Mouse (Mus musculus): Measurements from ENCODE around the gene Rag2. TPM values are rescaled to one million over a fixed set of nuclear protein-coding genes. Genes with fewer than 3 reads are reported as not detected.

Rag2 gene
- total RNA-seq, 2 experiments from 2014 or later: not detected

DNA sequence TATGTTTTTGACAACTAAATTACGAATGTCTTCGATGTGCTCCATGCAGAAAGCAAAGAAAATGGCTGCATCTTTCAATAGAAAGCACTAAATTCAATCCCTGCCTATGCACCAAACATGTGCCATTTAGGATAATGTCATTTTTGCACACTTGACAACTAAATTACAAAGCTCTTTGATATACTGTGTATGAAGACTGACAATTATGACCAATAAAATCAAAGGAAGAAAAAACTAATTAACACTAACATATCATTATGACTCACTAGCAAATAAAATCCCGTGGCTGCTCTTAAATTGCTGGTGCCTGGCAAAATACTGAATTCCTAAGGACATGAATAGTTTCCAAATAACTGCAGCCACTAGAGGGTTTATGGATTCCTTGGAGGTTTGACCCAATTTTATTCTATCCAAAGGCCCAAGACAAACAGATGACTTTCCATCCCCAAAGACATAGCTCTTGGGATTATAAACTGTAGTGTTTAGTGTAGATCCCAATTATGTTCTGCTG, 15.4 kb downstream of the Rag2 start:
- no peak overlapping the region for H3K27ac ChIP-seq
- TF ChIP-seq CTCF (conservative IDR thresholded peaks at IDR 0.05): peak; percentile 35

DNA sequence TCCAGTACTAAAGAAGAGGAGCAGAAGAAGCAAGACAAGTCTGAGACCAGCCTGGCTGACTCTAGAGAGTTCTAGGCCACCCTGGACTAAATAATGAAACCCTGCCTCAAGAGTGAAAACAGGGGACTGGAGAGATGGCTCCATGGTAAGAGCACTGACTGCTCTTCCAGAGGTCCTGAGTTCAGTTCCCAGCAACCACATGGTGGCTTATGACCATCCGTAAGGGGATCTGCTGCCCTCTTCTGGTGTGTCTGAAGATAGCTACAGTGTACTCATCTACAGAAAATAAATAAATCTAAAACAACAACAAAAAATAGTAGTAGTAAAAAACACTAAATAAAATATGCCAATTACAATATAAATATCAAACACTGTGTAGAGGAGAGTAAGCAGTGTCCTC, 21.3 kb downstream of the Rag2 start:
- peak; percentile 45 for TF ChIP-seq CTCF (conservative IDR thresholded peaks at IDR 0.05)
- no peak for DNase-seq (ENCODE audit: low spot score in 2 of 2)
- H3K27ac ChIP-seq: no peak overlapping the region
- H3K4me3 ChIP-seq: no peak overlapping the region

More for the DNA sequence above, 15.4 kb downstream of the Rag2 start:
- no peak overlapping the region for H3K4me3 ChIP-seq
- no peak for DNase-seq (ENCODE audit: low spot score in 2 of 2)

DNA sequence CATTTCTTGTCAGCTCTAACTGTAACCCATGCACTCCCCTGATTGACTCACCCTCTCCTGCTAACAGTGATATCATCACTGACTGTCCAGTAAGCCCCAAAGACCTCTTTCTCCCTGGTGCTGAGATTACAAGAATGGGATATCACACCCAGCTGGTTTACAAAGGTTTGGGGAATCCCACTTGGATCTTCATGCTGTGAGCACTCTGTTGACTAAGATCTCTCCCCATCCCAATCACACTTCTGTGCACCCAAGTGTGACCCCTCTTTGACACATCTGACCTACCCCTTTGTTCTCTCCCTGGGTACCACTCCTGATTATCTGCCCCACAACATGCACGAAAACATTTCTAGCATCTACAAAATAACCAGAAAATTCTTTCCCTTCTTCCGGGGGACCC, 23.8 kb downstream of the Rag2 start:
- no peak for DNase-seq (ENCODE audit: low spot score in 2 of 2)
- TF ChIP-seq CTCF (conservative IDR thresholded peaks at IDR 0.05): no peak
- no peak overlapping the region for H3K27ac ChIP-seq
- H3K4me3 ChIP-seq: no peak overlapping the region

DNA sequence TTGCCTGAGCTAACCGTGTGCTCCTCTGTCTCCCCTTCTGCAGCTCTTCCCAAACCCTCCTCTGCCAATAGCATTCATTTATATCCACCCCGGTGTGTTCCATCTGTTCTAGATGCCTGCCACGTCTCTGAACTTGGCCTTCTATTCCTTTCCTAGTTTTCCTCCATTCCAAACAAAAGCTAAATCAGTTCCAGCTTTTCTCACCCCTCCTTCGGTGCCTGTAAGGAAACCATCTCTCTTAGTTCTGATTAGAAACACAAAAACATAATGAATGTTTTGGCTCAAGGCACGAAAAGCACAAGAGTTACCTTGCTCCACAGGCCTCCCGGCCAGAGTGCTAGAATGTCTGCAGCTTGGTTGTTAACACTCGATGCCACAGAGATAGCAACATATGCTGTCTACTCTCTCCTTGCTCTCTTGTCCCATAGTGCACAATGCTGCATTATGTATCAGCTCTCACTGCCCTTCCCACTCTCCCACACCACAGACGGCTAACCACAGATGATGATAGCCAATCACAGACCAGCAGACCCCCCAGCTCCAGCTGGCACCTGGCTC, 24.7 kb downstream of the Rag2 start, which contains the start of the genes Rag1 and B230118H07Rik:
Gene Rag1, minus strand, starts transcription at position 388 of the 558 bp plus-strand sequence.
Gene B230118H07Rik, minus strand, starts transcription at position 419 of the 558 bp plus-strand sequence.
- DNase-seq (ENCODE audit: low spot score in 2 of 2): no peak
- no peak within 1 kb of the TSS for H3K27ac ChIP-seq
- no peak within 1 kb of the TSS for H3K4me3 ChIP-seq
- TF ChIP-seq CTCF (conservative IDR thresholded peaks at IDR 0.05): no peak

DNA sequence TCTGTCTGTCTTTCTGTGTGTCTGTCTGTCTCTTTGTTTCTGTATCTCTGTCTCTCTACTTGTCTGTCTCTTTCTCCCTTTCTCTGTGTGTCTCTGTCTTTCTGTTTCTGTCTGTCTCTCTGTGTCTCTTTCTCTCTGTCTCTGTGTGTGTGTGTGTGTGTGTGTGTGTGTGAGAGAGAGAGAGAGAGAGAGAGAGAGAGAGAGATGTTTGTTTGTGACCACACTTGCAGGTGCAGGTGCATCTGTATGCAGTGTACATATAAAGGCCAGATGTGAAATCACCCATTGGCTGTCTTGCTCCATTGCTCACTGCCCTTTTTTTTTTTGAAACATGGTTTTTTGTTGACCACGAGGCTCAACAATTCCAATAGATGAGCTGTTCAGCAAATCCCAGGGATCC, 25.9 kb downstream of the Rag2 start:
- TF ChIP-seq CTCF (conservative IDR thresholded peaks at IDR 0.05): no peak
- DNase-seq (ENCODE audit: low spot score in 2 of 2): no peak
- Histone ChIP-seq H3K27ac (no peak overlapping the region), H3K4me3 (no peak overlapping the region)

DNA sequence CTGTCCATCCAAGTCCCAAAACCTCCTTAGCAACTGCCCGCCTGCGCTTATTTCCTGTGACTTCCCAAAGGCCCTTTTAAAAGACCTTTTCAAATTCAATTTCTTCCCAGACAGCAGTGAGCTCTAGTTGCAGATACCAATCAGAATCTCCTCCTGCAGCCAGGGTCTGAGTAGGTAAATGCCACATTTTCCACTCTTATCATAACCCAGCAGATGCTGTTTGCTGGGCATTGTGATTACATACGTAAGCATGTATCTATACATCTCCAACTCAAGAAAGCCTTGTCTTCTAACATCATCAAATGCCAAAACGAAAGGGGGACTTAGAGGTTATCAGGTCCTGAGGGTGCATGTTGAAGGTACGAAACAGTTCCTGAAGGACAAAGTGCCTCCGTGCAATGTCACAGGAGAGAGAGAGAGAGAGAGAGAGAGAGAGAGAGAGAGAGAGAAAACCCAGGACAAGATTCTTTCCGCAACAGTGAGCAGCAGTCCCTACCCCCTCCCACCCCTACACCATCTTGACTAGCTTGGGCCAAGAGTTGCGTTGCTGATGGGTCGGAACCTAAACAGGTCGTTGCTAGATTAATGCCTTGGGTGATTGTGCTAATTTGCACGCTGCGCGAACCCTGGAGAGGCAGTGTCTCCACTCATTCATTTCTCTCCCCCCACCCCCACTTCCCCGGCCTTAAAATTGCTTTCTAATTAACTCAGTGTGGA, 27.8 kb downstream of the Rag2 start:
- peak overlapping the region; percentile 72; the same call in 1 of the 2 replicates for H3K27ac ChIP-seq
- H3K4me3 ChIP-seq: peak overlapping the region; percentile 57
- TF ChIP-seq CTCF (conservative IDR thresholded peaks at IDR 0.05): no peak
- DNase-seq (ENCODE audit: low spot score in 2 of 2): no peak

DNA sequence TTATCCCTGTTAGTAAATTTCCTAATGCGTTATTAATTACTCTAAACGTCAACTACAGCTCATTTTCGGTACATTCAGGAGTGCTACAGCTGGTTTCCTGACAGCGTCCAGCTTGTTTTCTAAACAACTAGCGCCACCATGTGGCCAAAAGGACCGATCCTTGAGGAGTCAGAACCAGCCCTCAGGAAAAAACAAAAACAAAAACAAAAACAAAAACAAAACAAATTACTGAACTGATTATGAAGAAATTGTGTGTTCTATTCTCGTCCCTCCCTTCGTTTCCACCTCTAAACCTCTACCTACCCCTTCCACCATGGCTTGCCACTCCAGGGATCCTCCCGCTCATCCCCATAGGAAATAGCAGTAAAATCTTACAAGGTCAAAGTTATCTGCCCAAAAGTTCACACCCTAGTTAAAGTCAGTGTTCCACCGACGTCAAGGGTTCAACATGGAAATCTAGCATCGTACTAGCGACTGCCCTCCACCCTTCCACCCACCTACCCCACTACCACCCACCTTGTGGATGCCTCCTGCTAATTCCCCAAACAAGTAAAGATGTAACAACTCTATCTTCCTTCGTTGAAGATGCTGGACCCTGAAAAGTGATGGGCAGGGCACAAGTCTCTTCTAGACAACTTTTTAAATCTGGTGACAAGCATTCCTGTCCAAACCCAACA, 28.5 kb downstream of the Rag2 start:
- TF ChIP-seq CTCF (conservative IDR thresholded peaks at IDR 0.05): peak; percentile 86
- Histone ChIP-seq H3K4me3 (peak overlapping the region; percentile 57), H3K27ac (peak overlapping the region; percentile 72; the same call in 1 of the 2 replicates)
- DNase-seq (ENCODE audit: low spot score in 2 of 2): peak; percentile 73 to 81

DNA sequence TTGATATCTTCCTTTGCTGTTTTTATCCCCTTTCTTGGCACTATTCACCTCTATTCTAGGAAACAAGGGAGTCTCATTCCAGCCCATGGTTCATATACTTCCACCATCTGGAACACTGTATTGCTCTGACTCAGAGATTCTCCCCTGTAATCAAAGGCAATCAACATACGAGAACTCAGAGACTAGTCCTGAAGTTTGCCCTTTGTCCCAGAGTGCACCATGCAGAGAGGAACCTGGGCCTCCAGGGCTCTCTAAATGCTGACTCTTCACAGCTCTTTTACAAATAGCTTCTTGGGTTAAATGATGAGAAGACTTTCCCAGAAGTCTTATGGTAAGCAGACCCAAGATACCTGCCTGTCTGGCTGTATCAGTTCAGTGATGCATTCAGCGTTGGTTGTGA, 36.0 kb downstream of the Rag2 start:
- Histone ChIP-seq H3K4me3 (no peak overlapping the region), H3K27ac (no peak overlapping the region)
- no peak for DNase-seq (ENCODE audit: low spot score in 2 of 2)
- TF ChIP-seq CTCF (conservative IDR thresholded peaks at IDR 0.05): no peak

DNA sequence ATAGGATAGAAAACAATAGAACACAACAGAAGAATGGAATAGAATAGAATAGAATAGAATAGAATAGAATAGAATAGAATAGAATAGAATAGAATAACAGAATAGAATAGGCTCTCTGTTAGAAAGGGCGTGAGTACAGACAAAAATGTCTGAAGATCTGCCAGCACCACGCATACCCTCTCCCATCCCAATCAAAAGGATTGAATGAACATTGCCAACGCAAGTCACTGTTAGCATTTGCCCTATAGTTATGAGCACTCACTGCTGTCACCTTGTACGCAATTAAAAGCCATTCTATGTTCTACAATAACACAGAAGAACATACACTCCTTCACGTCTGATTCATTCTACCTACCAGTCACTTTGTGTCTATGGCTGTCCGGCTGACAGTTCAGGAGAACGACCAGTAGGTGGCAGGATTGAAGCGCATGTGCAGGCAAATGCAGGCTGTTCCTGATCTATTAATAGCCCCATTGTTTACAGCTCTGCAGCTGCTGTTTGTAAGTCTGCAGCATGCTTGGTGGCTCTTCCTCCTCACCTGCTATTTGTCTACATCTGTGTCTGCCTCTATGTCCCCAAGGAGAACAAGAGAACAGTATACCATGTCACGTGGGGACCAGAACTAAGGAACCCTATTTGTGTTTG, 40.7 kb downstream of the Rag2 start:
- H3K27ac ChIP-seq: peak overlapping the region; percentile 75
- peak; percentile 79 to 81 for DNase-seq (ENCODE audit: low spot score in 2 of 2)
- no peak overlapping the region for H3K4me3 ChIP-seq
- TF ChIP-seq CTCF (conservative IDR thresholded peaks at IDR 0.05): peak; percentile 97

DNA sequence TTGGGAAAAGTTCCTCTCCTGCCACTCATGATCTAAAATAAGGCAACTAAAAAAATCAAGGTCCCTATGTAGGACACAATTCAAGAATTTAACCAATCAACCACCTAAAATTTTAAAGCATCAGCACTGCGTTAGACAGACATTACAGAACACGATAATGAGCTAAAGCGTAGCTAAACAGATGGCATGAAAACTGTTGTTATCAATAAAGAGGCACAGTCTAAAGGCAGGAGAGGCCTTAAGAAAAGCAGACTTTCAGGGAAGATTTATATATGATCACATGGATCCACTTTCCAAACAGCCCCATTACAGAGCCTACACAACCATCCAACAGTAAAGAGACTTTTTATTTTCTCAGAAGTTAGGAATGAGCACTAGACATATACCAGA, 41.2 kb downstream of the Rag2 start:
- no peak for TF ChIP-seq CTCF (conservative IDR thresholded peaks at IDR 0.05)
- peak overlapping the region; percentile 75 for H3K27ac ChIP-seq

DNA sequence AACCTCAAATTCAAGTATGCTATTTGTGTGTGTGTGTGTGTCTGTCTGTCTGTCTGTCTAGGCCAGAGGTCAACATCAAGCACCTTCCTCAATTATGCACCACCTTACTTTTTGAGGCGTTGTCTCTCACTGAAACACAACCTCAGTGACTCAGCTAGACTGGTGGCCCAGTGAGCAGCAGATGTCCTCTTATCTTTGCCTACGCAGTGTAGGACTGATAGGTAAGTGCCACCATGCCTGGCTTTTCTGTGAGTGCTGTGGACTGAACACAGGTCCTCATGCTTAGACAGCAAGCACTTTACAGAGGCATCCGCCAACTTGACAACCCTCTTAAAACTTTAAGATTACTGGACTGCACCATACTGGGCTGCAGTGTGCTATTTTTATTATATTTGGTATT, 44.2 kb downstream of the Rag2 start:
- Histone ChIP-seq H3K27ac (no peak overlapping the region), H3K4me3 (no peak overlapping the region)
- TF ChIP-seq CTCF (conservative IDR thresholded peaks at IDR 0.05): no peak
- no peak for DNase-seq (ENCODE audit: low spot score in 2 of 2)

More for the DNA sequence above, 41.2 kb downstream of the Rag2 start:
- no peak for DNase-seq (ENCODE audit: low spot score in 2 of 2)
- H3K4me3 ChIP-seq: no peak overlapping the region

DNA sequence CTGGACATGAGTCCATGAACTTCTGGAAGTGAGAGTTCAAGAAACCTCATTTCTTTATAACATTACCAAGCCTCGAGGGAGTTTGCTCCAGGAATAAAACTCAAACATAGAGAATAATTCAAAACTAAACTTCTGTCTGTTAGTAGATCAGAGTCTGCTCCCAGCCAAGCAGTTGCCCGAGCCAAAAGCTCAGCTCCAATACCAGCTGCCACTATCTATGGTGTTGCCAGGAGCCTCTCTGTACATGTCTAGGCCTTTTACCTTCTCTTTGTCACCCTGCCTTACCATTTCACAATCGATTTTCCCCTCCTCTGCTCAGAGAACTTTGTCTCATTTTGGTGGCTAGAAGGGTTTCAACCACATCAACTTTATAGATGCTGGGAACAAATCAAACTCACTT, 49.0 kb downstream of the Rag2 start:
- DNase-seq (ENCODE audit: low spot score in 2 of 2): no peak

More for the DNA sequence above, 49.0 kb downstream of the Rag2 start:
- TF ChIP-seq CTCF (conservative IDR thresholded peaks at IDR 0.05): no peak
- no peak overlapping the region for H3K4me3 ChIP-seq
- no peak overlapping the region for H3K27ac ChIP-seq

Data from layer of hippocampus, adult 2 months (tissue).